Mouse (Mus musculus) MN1 (cell line): ENCODE results near the gene Plb1.

Experiments used
- DNase-seq: peaks from one replicate; pipeline ENCODE4 v3.0.0-alpha.2; 2016; ENCODE audit warnings: low spot score

The Plb1 gene

GRCm38 (mm10) chr5:32332591-32332990 is 100.1 kb downstream of the Plb1 start:
- DNase-seq: no peak

- no peak for DNase-seq
Observed at GRCm38 (mm10) chr5:32335172-32335571, 102.7 kb downstream of the Plb1 start.

- DNase-seq: no peak
Observed at GRCm38 (mm10) chr5:32336092-32336491, 103.6 kb downstream of the Plb1 start.

GRCm38 (mm10) chr5:32337336-32337735 is 104.8 kb downstream of the Plb1 start:
- DNase-seq: no peak

GRCm38 (mm10) chr5:32338339-32338738 is 105.8 kb downstream of the Plb1 start:
- DNase-seq: no peak

- no peak for DNase-seq
Observed at GRCm38 (mm10) chr5:32338766-32339165, 106.3 kb downstream of the Plb1 start.

GRCm38 (mm10) chr5:32340246-32340645 is 107.7 kb downstream of the Plb1 start:
- DNase-seq: no peak

- no peak for DNase-seq
Observed at GRCm38 (mm10) chr5:32342711-32343285, 110.3 kb downstream of the Plb1 start.

- DNase-seq: peak; percentile 52
Observed at GRCm38 (mm10) chr5:32346025-32346912, 113.8 kb downstream of the Plb1 start.

GRCm38 (mm10) chr5:32349718-32350117 is 117.2 kb downstream of the Plb1 start:
- DNase-seq: no peak

- no peak for DNase-seq
Observed at GRCm38 (mm10) chr5:32350551-32351256, 118.2 kb downstream of the Plb1 start.

GRCm38 (mm10) chr5:32351721-32352465 is 119.4 kb downstream of the Plb1 start:
- DNase-seq: no peak

- DNase-seq: no peak
Observed at GRCm38 (mm10) chr5:32352845-32353244, 120.3 kb downstream of the Plb1 start.

GRCm38 (mm10) chr5:32353280-32353679 is 120.8 kb downstream of the Plb1 start:
- no peak for DNase-seq

- DNase-seq: no peak
Observed at GRCm38 (mm10) chr5:32360511-32360910, 128.0 kb downstream of the Plb1 start.

GRCm38 (mm10) chr5:32361441-32362235 is 129.1 kb downstream of the Plb1 start:
- no peak for DNase-seq

- no peak for DNase-seq
Observed at GRCm38 (mm10) chr5:32369391-32369790, 136.9 kb downstream of the Plb1 start.

GRCm38 (mm10) chr5:32371239-32371638 is 138.7 kb downstream of the Plb1 start:
- no peak for DNase-seq

- DNase-seq: no peak
Observed at GRCm38 (mm10) chr5:32378546-32378945, 146.0 kb downstream of the Plb1 start.

GRCm38 (mm10) chr5:32388656-32389055 is 156.1 kb downstream of the Plb1 start:
- DNase-seq: no peak

- DNase-seq: no peak
Observed at GRCm38 (mm10) chr5:32390295-32390694, 157.8 kb downstream of the Plb1 start.
